Comparison of ENCODE assay signal across 13 mouse cellular contexts in the genomic region with DNA sequence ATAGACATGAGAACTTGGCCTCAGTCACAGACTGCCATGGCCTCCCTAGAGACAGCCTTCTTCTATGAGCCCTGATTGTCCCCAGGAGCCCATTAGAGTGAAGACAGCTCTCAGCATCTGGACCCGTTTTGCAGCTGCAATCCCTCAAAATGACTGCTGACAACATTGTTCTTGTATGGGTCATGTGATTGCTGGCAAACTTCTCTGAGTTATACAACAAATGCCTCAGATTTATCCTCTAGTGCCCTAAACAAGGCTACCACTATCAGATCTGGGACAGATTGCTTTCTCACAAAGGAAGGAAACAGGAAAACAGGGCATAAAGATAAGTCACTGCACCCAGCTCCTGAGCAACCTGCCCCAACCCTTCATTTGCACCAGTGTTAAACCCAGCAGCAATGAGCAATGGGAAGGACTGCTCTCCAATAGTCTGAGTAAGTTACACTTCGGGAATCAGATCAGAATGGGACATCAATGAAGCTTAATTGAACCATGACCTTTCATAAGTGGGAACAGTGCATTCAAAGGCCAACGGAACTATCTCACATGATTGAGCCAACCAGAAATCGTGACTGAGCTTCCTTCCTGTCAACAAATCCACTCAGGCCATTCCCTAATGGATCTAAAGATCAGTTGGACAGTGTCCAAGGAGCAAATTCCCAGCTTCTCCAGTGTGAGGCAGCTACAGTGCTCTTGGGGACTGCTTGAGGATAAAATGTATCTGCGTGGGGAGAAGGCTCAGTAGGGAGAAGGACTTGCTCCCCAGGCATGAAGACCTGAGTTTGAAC. TPM values are rescaled to one million over a fixed set of nuclear protein-coding genes. Genes with fewer than 3 reads are reported as not detected.
DNase-seq lines count a peak whose midpoint lies in the region; ATAC-seq and TF ChIP-seq lines count a peak whose summit lies in the region.
"Had no signal": no experiment of that assay in that cellular context is flagged by ENCODE, and none has a peak within 500 bp of the region (broad histone marks: within the 10 kb centered on the region; RNA-seq: fewer than 3 reads in every experiment).

No protein-coding gene starts in this region.

- TF ChIP-seq CTCF in heart, adult 2 months (IDR thresholded peaks at IDR 0.05): peak; percentile 23

- H3K9me3 ChIP-seq in intestine, embryonic 15.5 days: no peaks in the 10 kb centered on the region
- H3K9me3 ChIP-seq in stomach, embryonic 15.5 days: no peaks in the 10 kb centered on the region
- H3K9me3 ChIP-seq: limb, embryonic 15.5 days had no signal

- WGBS in heart, adult 2 months: 14% methylated on average over 5 of the region's 5 CpGs
- WGBS in intestine, embryonic 15.5 days: 54% methylated on average over 5 of the region's 5 CpGs
- 33% methylated on average over 5 of the region's 5 CpGs for WGBS in stomach, embryonic 15.5 days

- H3K9ac ChIP-seq in heart, adult 2 months (ENCODE audit: low read depth, low read length): no peak overlapping the region
- no peak overlapping the region for H3K9ac ChIP-seq in intestine, embryonic 15.5 days
- no peak overlapping the region for H3K9ac ChIP-seq in stomach, embryonic 15.5 days
- H3K9ac ChIP-seq: limb, embryonic 15.5 days had no signal

- no peaks in the 10 kb centered on the region for H3K79me2 ChIP-seq in heart, adult 2 months (replicated peaks; ENCODE audit: control insufficient read depth, insufficient read depth, low read length)

- no peaks in the 10 kb centered on the region for H3K27me3 ChIP-seq in heart, adult 2 months (ENCODE audit: control insufficient read depth, insufficient read depth, low read length)
- no peaks in the 10 kb centered on the region for H3K27me3 ChIP-seq in intestine, embryonic 15.5 days (replicated peaks)
- H3K27me3 ChIP-seq in stomach, embryonic 15.5 days (replicated peaks): no peaks in the 10 kb centered on the region
- H3K27me3 ChIP-seq: limb, embryonic 15.5 days had no signal

- peaks cover 7% of the 10 kb centered on the region for H3K4me1 ChIP-seq in heart, adult 2 months (ENCODE audit: control insufficient read depth, insufficient read depth, low read length)
- H3K4me1 ChIP-seq in intestine, embryonic 15.5 days (replicated peaks): no peaks in the 10 kb centered on the region
- no peaks in the 10 kb centered on the region for H3K4me1 ChIP-seq in stomach, embryonic 15.5 days
- H3K4me1 ChIP-seq: limb, embryonic 15.5 days had no signal

- H3K36me3 ChIP-seq in heart, adult 2 months (ENCODE audit: control insufficient read depth, insufficient read depth, low read length): peaks cover 14% of the 10 kb centered on the region; the same call in 1 of the 2 replicates
- no peaks in the 10 kb centered on the region for H3K36me3 ChIP-seq in intestine, embryonic 15.5 days
- no peaks in the 10 kb centered on the region for H3K36me3 ChIP-seq in stomach, embryonic 15.5 days
- H3K36me3 ChIP-seq: limb, embryonic 15.5 days had no signal

- peak; percentile 62; the same call in 1 of the 2 replicates for ATAC-seq in intestine, embryonic 15.5 days
- ATAC-seq in stomach, embryonic 15.5 days (ENCODE audit: insufficient read depth, low FRiP score, low read depth): peak; percentile 46; the same call in 1 of the 2 replicates
- no peak for ATAC-seq in megakaryocyte, adult 5-6 weeks (ENCODE audit: poor library complexity, severe bottlenecking)

- TF ChIP-seq POLR2A in heart, adult 2 months (IDR thresholded peaks at IDR 0.05; ENCODE audit: insufficient read depth, low read depth, low read length): no peak

- peak in 1 of 2 experiments; percentile 45 for DNase-seq in heart, adult 2 months
- DNase-seq in heart, postnatal 25 days (ENCODE audit: low spot score): no peak
- DNase-seq in kidney, postnatal 36 days: peak; percentile 72 to 92
- no peak for DNase-seq in testis, postnatal 14 days (ENCODE audit: low spot score)
- no peak for DNase-seq in neural tube, embryonic 10.5 days (ENCODE audit: extremely low spot score, low spot score)
- DNase-seq: cerebellum, postnatal 14 days had no signal

- TF ChIP-seq EP300 in heart, adult 2 months (IDR thresholded peaks at IDR 0.05; ENCODE audit: insufficient read depth, low read depth, low read length): 0 out of 2 replicates have a peak, but pooled peaks have one; percentile 18

- no peak overlapping the region for H3K4me3 ChIP-seq in heart, adult 2 months
- no peak overlapping the region for H3K4me3 ChIP-seq in intestine, embryonic 15.5 days (replicated peaks)
- H3K4me3 ChIP-seq in stomach, embryonic 15.5 days (replicated peaks): no peak overlapping the region
- H3K4me3 ChIP-seq: layer of hippocampus, adult 2 months; limb, embryonic 15.5 days had no signal

- intact Hi-C loops in heart, adult 2 months (cut with DNase I): loop anchor here (10.0 kb wide), 1 partner anchor 202 kb away; no protein-coding TSS in a partner anchor
- intact Hi-C loops in heart, postnatal 25 days (cut with DNase I): no loop called here

- H3K27ac ChIP-seq in heart, adult 2 months: peak overlapping the region; percentile 53
- H3K27ac ChIP-seq in intestine, embryonic 15.5 days: no peak overlapping the region
- H3K27ac ChIP-seq in stomach, embryonic 15.5 days: no peak overlapping the region
- H3K27ac ChIP-seq: layer of hippocampus, adult 2 months; limb, embryonic 15.5 days had no signal

- no peak overlapping the region for H3K4me2 ChIP-seq in intestine, embryonic 15.5 days (replicated peaks)
- no peak overlapping the region for H3K4me2 ChIP-seq in stomach, embryonic 15.5 days
- H3K4me2 ChIP-seq: limb, embryonic 15.5 days had no signal

RNA-seq across cellular contexts. Expression of gene Cyp4b1, which starts 4.4 kb away (rescaled TPM):
- total RNA-seq in heart, adult 2 months (2021): 10 to 100 TPM; 28.3 to 29.2 TPM
- 56.5 and 61.1 TPM in 2 replicates for polyA plus RNA-seq in heart, adult 2 months (2012; rRNA removed)
- 10 to 100 TPM; 22.8 to 27.9 TPM for total RNA-seq in heart, postnatal 25 days (2021)
- 2.0 and 2.6 TPM in 2 replicates for polyA plus RNA-seq in intestine, embryonic 15.5 days (2015; fragmentation: Nextera tagmentation; extraction: Ambion mirVana)
- 1.4 and 2.6 TPM in 2 replicates for polyA plus RNA-seq in stomach, embryonic 15.5 days (2015; fragmentation: Nextera tagmentation; extraction: Ambion mirVana)
- total RNA-seq in megakaryocyte, adult 5-6 weeks (2015): not detected in 2 replicates
- total RNA-seq in megakaryocyte, adult 5-6 weeks (2017): not detected in 2 replicates

RNA-seq across cellular contexts. Expression of gene Cyp4a32, which starts 42.4 kb away (rescaled TPM):
- total RNA-seq in heart, adult 2 months (2021): not detected
- polyA plus RNA-seq in heart, adult 2 months (2012; rRNA removed): not detected in 2 replicates
- total RNA-seq in heart, postnatal 25 days (2021): not detected
- not detected in 2 replicates for polyA plus RNA-seq in intestine, embryonic 15.5 days (2015; fragmentation: Nextera tagmentation; extraction: Ambion mirVana)
- not detected in 2 replicates for polyA plus RNA-seq in stomach, embryonic 15.5 days (2015; fragmentation: Nextera tagmentation; extraction: Ambion mirVana)
- total RNA-seq in megakaryocyte, adult 5-6 weeks (2015): not detected in 2 replicates
- total RNA-seq in megakaryocyte, adult 5-6 weeks (2017): not detected in 2 replicates
- total RNA-seq: gastrocnemius, postnatal 4 days; layer of hippocampus, adult 2 months had no signal
- polyA plus RNA-seq: limb, embryonic 15.5 days; testis, adult 2 months had no signal

Comparison
In these comparisons a context has a peak if more than half of its experiments do, and no peak if none do; other contexts are left out.
1. DNase-seq: peak in kidney, postnatal 36 days (2 of 2); none in heart, postnatal 25 days (single experiment), testis, postnatal 14 days (single experiment) and neural tube, embryonic 10.5 days (single experiment).
2. RNA of gene Cyp4b1, which starts 4.4 kb away (total RNA-seq): 28.3 to 29.2 TPM in heart, adult 2 months and 22.8 to 27.9 TPM in heart, postnatal 25 days; not detected in megakaryocyte, adult 5-6 weeks; every median in the first group is over 10 times any median in the second.